Mouse (Mus musculus): ENCODE data around the gene Gnptab.

- no peak for TF ChIP-seq POLR2A (IDR thresholded peaks at IDR 0.05; ENCODE audit: control insufficient read depth in 1 of 2, insufficient read depth in 1 of 2, low read depth in 1 of 2, low read length in 2 of 2, poor library complexity in 1 of 2)
- TF ChIP-seq MAFK (IDR thresholded peaks at IDR 0.05; ENCODE audit: borderline replicate concordance, low read depth, low read length): no peak
- no peak for TF ChIP-seq CHD1 (IDR thresholded peaks at IDR 0.05; ENCODE audit: low read depth, low read length)
- TF ChIP-seq MYC (IDR thresholded peaks at IDR 0.05; ENCODE audit: low read depth, low read length): no peak
Observed at GRCm38 (mm10) chr10:88386251-88386650, 7.3 kb downstream of the Gnptab start.
